Mouse (Mus musculus): Measurements from ENCODE around the gene Stoml1. TPM values are rescaled to one million over a fixed set of nuclear protein-coding genes. Genes with fewer than 3 reads are reported as not detected.

The Stoml1 gene
- total RNA-seq, 1 experiment: 51.7 TPM

GRCm38 (mm10) chr9:58303115-58303514 lies 50.2 kb downstream of the Stoml1 start:
- H3K27ac ChIP-seq (ENCODE audit: insufficient read depth, low read depth, low read length, poor library complexity, severe bottlenecking): no peak overlapping the region
- in situ Hi-C loops (cut with MboI; ENCODE audit: low sequenced_read_pairs in 2 of 2, unreplicated experiment in 2 of 2): no loop called here
- no peak overlapping the region for H3K4me3 ChIP-seq (ENCODE audit: insufficient read depth in 1 of 2, low read depth in 1 of 2, low read length in 2 of 2, poor library complexity in 1 of 2, severe bottlenecking in 1 of 2)
- no peaks in the 10 kb centered on the region for H3K36me3 ChIP-seq (ENCODE audit: control insufficient read depth, insufficient read depth, low read length, poor library complexity, severe bottlenecking)
- TF ChIP-seq CHD2 (IDR thresholded peaks at IDR 0.05; ENCODE audit: low read depth, low read length) (no peak), ZNF384 (IDR thresholded peaks at IDR 0.05; ENCODE audit: low read depth, low read length) (no peak), MAFK (IDR thresholded peaks at IDR 0.05; ENCODE audit: insufficient read depth, low read depth, low read length) (no peak), HCFC1 (IDR thresholded peaks at IDR 0.05; ENCODE audit: borderline replicate concordance, insufficient read depth, low read length) (no peak), ZC3H11A (IDR thresholded peaks at IDR 0.05; ENCODE audit: borderline replicate concordance, low read depth, low read length) (no peak)
- H3K9ac ChIP-seq (ENCODE audit: insufficient read depth, low read depth, low read length, poor library complexity, severe bottlenecking): no peak overlapping the region
- DNase-seq (ENCODE audit: low read depth, low spot score): no peak
- H3K9me3 ChIP-seq (ENCODE audit: control insufficient read depth, insufficient read depth, low read depth, low read length): no peaks in the 10 kb centered on the region
- H3K4me1 ChIP-seq (ENCODE audit: control insufficient read depth in 2 of 2, insufficient read depth in 2 of 2, low read length in 2 of 2, poor library complexity in 1 of 2): peaks cover 3 to 4% of the 10 kb centered on the region in 2 experiments; a peak in 1 of 4 replicates

DNA sequence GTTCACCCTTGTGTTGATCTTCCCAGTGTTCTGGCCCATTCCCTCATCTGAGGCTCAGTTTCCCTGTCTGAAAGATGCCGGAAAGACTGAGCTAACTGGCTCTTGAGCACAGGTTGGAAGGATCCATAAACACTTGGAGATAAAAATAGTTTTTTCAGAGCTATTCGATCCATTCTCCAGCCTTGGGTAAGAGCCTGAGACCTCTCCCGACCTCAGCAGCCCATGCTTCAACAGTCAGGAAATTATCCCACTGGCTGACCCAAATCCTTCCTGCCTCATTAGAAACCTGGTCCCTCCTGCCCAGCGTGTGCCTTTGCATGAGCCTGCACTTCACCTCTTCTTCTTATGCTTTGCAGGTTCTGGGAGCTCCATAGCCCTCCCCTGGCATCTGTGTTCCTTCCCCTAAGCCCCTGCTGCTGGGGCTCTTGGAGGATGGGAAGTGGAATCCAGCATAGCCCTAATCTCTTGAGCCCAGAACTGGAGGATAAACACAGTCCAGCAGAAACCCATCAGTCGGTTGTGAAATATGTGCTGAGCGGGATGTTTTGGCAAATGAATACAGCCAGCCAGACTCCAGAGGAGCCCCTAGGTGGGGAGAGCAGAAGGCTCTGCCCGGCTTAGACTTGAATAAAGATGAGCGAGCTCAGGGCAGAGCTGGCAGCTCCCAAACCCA lies 50.8 kb downstream of the Stoml1 start:
- Histone ChIP-seq H3K36me3 (ENCODE audit: control insufficient read depth, insufficient read depth, low read length, poor library complexity, severe bottlenecking) (no peaks in the 10 kb centered on the region), H3K4me3 (ENCODE audit: insufficient read depth in 1 of 2, low read depth in 1 of 2, low read length in 2 of 2, poor library complexity in 1 of 2, severe bottlenecking in 1 of 2) (no peak overlapping the region), H3K9ac (ENCODE audit: insufficient read depth, low read depth, low read length, poor library complexity, severe bottlenecking) (no peak overlapping the region), H3K9me3 (ENCODE audit: control insufficient read depth, insufficient read depth, low read depth, low read length) (no peaks in the 10 kb centered on the region), H3K4me1 (ENCODE audit: control insufficient read depth in 2 of 2, insufficient read depth in 2 of 2, low read length in 2 of 2, poor library complexity in 1 of 2) (peaks cover 3 to 4% of the 10 kb centered on the region in 2 experiments; a peak in 1 of 4 replicates), H3K27ac (ENCODE audit: insufficient read depth, low read depth, low read length, poor library complexity, severe bottlenecking) (no peak overlapping the region)
- TF ChIP-seq ZNF384 (IDR thresholded peaks at IDR 0.05; ENCODE audit: low read depth, low read length) (no peak), ZC3H11A (IDR thresholded peaks at IDR 0.05; ENCODE audit: borderline replicate concordance, low read depth, low read length) (no peak), CHD2 (IDR thresholded peaks at IDR 0.05; ENCODE audit: low read depth, low read length) (no peak), MAFK (IDR thresholded peaks at IDR 0.05; ENCODE audit: insufficient read depth, low read depth, low read length) (no peak), HCFC1 (IDR thresholded peaks at IDR 0.05; ENCODE audit: borderline replicate concordance, insufficient read depth, low read length) (no peak)
- DNase-seq (ENCODE audit: low read depth, low spot score): no peak
- in situ Hi-C loops (cut with MboI; ENCODE audit: low sequenced_read_pairs in 2 of 2, unreplicated experiment in 2 of 2): no loop called here

GRCm38 (mm10) chr9:58305686-58306085 lies 52.7 kb downstream of the Stoml1 start:
- in situ Hi-C loops (cut with MboI; ENCODE audit: low sequenced_read_pairs in 2 of 2, unreplicated experiment in 2 of 2): no loop called here
- Histone ChIP-seq H3K9me3 (ENCODE audit: control insufficient read depth, insufficient read depth, low read depth, low read length) (no peaks in the 10 kb centered on the region), H3K9ac (ENCODE audit: insufficient read depth, low read depth, low read length, poor library complexity, severe bottlenecking) (no peak overlapping the region), H3K36me3 (ENCODE audit: control insufficient read depth, insufficient read depth, low read length, poor library complexity, severe bottlenecking) (no peaks in the 10 kb centered on the region), H3K4me3 (ENCODE audit: insufficient read depth in 1 of 2, low read depth in 1 of 2, low read length in 2 of 2, poor library complexity in 1 of 2, severe bottlenecking in 1 of 2) (no peak overlapping the region), H3K27ac (ENCODE audit: insufficient read depth, low read depth, low read length, poor library complexity, severe bottlenecking) (no peak overlapping the region), H3K4me1 (ENCODE audit: control insufficient read depth in 2 of 2, insufficient read depth in 2 of 2, low read length in 2 of 2, poor library complexity in 1 of 2) (peaks cover 0 to 4% of the 10 kb centered on the region in 2 experiments; a peak in 1 of 4 replicates)
- DNase-seq (ENCODE audit: low read depth, low spot score): no peak
- TF ChIP-seq ZNF384 (IDR thresholded peaks at IDR 0.05; ENCODE audit: low read depth, low read length): no peak
- TF ChIP-seq CHD2 (IDR thresholded peaks at IDR 0.05; ENCODE audit: low read depth, low read length): no peak
- no peak for TF ChIP-seq MAFK (IDR thresholded peaks at IDR 0.05; ENCODE audit: insufficient read depth, low read depth, low read length)

DNA sequence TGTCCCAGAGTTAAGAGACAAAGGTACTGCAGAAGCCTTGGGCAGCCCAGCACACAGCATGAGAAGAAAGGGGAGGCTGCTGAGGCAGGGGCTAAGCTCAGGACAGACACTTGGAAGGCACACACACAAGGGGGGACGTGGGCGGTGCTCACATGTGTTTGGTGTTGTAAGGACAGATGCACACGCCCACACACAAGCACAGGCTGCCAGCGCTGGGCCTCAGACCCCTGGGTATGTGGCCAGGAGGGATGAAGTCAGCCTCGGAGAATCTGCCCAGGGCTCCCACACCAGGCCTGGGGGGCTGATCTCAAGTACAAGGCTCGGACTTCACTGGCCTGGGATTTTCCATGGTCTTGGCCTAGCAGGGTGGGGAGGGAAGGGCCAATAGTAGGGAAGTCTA lies 55.4 kb downstream of the Stoml1 start:
- H3K27ac ChIP-seq (ENCODE audit: insufficient read depth, low read depth, low read length, poor library complexity, severe bottlenecking): no peak overlapping the region
- H3K9ac ChIP-seq (ENCODE audit: insufficient read depth, low read depth, low read length, poor library complexity, severe bottlenecking): no peak overlapping the region
- H3K4me1 ChIP-seq (ENCODE audit: control insufficient read depth in 2 of 2, insufficient read depth in 2 of 2, low read length in 2 of 2, poor library complexity in 1 of 2): peaks cover 0 to 6% of the 10 kb centered on the region in 2 experiments; a peak in 1 of 4 replicates
- in situ Hi-C loops (cut with MboI; ENCODE audit: low sequenced_read_pairs in 2 of 2, unreplicated experiment in 2 of 2): no loop called here
- DNase-seq (ENCODE audit: low read depth, low spot score): no peak
- TF ChIP-seq ZC3H11A (IDR thresholded peaks at IDR 0.05; ENCODE audit: borderline replicate concordance, low read depth, low read length) (no peak), CHD2 (IDR thresholded peaks at IDR 0.05; ENCODE audit: low read depth, low read length) (no peak)
- H3K36me3 ChIP-seq (ENCODE audit: control insufficient read depth, insufficient read depth, low read length, poor library complexity, severe bottlenecking): no peaks in the 10 kb centered on the region
- H3K9me3 ChIP-seq (ENCODE audit: control insufficient read depth, insufficient read depth, low read depth, low read length): no peaks in the 10 kb centered on the region
- no peak overlapping the region for H3K4me3 ChIP-seq (ENCODE audit: insufficient read depth in 1 of 2, low read depth in 1 of 2, low read length in 2 of 2, poor library complexity in 1 of 2, severe bottlenecking in 1 of 2)

Data from ES-E14 (cell line).